22 mouse cellular contexts compared by ENCODE assay signal in the genomic region with DNA sequence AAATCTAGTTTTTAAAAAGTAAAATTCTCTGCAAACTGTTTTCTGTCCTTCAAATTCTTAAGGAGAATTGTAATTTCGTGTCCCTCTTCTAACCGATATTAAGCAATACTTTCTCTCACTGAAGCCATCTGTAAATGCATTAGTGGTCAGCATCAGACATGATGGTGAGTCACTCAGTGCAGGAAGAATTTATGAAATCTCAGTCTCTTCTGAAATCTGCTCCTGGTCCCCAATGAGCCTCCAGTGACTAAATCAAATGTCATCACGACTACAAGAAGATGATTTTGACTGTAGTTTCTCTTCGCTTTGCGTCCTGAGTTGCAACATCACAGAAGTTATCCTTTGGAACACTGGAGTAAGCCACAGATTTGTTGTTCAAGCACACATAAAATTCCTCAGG.
"Had no signal": no experiment of that assay in that cellular context is flagged by ENCODE, and none has a peak within 500 bp of the region (broad histone marks: within the 10 kb centered on the region; RNA-seq: fewer than 3 reads in every experiment).

No protein-coding gene starts in this region.

- H3K9ac ChIP-seq: limb, embryonic 12.5 days; limb, embryonic 15.5 days; liver, embryonic 14.5 days; liver, postnatal 0 days; lung, embryonic 14.5 days; midbrain, embryonic 13.5 days; neural tube, embryonic 13.5 days; stomach, embryonic 15.5 days had no signal

- H3K4me3 ChIP-seq: limb, embryonic 12.5 days; limb, embryonic 15.5 days; megakaryocyte, embryonic 14.5 days; midbrain, embryonic 10.5 days; midbrain, embryonic 13.5 days; neural tube, embryonic 13.5 days; stomach, embryonic 15.5 days had no signal

- H3K4me1 ChIP-seq: limb, embryonic 12.5 days; limb, embryonic 15.5 days; megakaryocyte, embryonic 14.5 days; midbrain, embryonic 10.5 days; neural tube, embryonic 13.5 days; stomach, embryonic 15.5 days had no signal

- ATAC-seq: liver, postnatal 0 days; midbrain, embryonic 13.5 days; midbrain, embryonic 16.5 days had no signal

- H3K27me3 ChIP-seq: limb, embryonic 12.5 days; limb, embryonic 15.5 days; megakaryocyte, embryonic 14.5 days; midbrain, embryonic 13.5 days; neural tube, embryonic 13.5 days; stomach, embryonic 15.5 days had no signal

- H3K36me3 ChIP-seq: limb, embryonic 12.5 days; limb, embryonic 15.5 days; midbrain, embryonic 10.5 days; midbrain, embryonic 13.5 days; neural tube, embryonic 13.5 days; stomach, embryonic 15.5 days had no signal

- H3K27ac ChIP-seq: limb, embryonic 12.5 days; limb, embryonic 15.5 days; liver, embryonic 14.5 days; midbrain, embryonic 10.5 days; midbrain, embryonic 13.5 days; neural tube, embryonic 13.5 days; stomach, embryonic 15.5 days had no signal

- H3K9me3 ChIP-seq: limb, embryonic 12.5 days; limb, embryonic 15.5 days; midbrain, embryonic 10.5 days; midbrain, embryonic 13.5 days; neural tube, embryonic 13.5 days; stomach, embryonic 15.5 days had no signal

- H3K4me2 ChIP-seq: limb, embryonic 12.5 days; limb, embryonic 15.5 days; liver, embryonic 11.5 days; lung, embryonic 14.5 days; midbrain, embryonic 13.5 days; neural tube, embryonic 13.5 days; stomach, embryonic 15.5 days had no signal

- DNase-seq: kidney, adult 9 months; kidney, postnatal 14 days; kidney, postnatal 4 days; left cerebral cortex, postnatal 4 days; liver, postnatal 0 days; lung, embryonic 14.5 days; lung, postnatal 10 days; lung, postnatal 36 days; retina, postnatal 1 day; right cerebral cortex, postnatal 25 days; spleen, adult 18-20 months; thymus, postnatal 25 days had no signal
